Mouse (Mus musculus): Measurements from ENCODE around the gene Itga9.

DNA sequence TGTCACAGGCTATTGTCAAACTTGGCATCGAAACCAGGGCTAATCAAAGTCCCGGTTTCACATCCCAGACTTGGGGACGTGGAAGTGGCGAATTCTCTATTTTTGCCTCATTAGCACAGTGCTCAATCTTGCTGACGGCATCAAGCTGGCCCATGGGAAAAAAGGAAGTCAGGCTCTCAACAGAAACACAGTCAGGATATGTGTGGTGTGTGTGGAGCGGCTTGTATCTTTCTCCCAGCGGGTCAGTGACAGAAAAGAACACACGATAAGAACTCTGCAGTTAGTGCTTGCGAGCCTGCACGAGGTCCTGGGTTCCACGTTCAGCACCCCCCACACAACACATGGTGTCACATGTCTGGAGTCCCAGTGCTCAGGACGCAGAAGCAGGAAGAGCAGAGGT lies 67.8 kb downstream of the Itga9 start:
- TF ChIP-seq CTCF (IDR thresholded peaks at IDR 0.05; ENCODE audit: borderline replicate concordance, insufficient read depth, low read depth, low read length) (no peak), POLR2A (IDR thresholded peaks at IDR 0.05; ENCODE audit: borderline replicate concordance, insufficient read depth, low read length) (no peak)
